Mouse (Mus musculus) central nervous system, embryonic 18 days (tissue): Measurements from ENCODE around the gene Pramel6. TPM values are rescaled to one million over a fixed set of nuclear protein-coding genes. Genes with fewer than 3 reads are reported as not detected.

Experiments
- polyA plus RNA-seq: library from polyadenylated mRNA; depleted of rRNA; stranded (reverse); fragments of >200 nt; gene quantifications from 2 replicates; pipeline ENCODE4 v1.2.3, GENCODE M21; 2012; rRNA removed

Pramel6 gene
- not detected in 2 replicates for polyA plus RNA-seq

GRCm38 (mm10) chr2:87506265-87506664 is at the start of gene Pramel6:
Pramel6 (plus strand) TSS chr2:87506565.

GRCm38 (mm10) chr2:87496993-87497392 is 9.4 kb upstream of the Pramel6 start, which contains the start of gene Pramel7:
Pramel7 (minus strand) TSS chr2:87497093.

GRCm38 (mm10) chr2:87531496-87531895 is 25.1 kb downstream of the Pramel6 start, which contains the start of gene Olfr153:
Olfr153 (plus strand) TSS chr2:87531796.

GRCm38 (mm10) chr2:87545442-87545841 is 39.1 kb downstream of the Pramel6 start, which contains the start of gene Olfr1128:
Olfr1128 (minus strand) TSS chr2:87545542.

Other genes with a start within 250 kb of the Pramel6 start
- gene Olfr1116, start 239.0 kb upstream of the Pramel6 start, polyA plus RNA-seq, result not detected in 2 replicates
- gene Olfr1118, start 199.0 kb upstream of the Pramel6 start, polyA plus RNA-seq, result not detected in 2 replicates
- not detected in 2 replicates for gene Olfr1120, start 151.8 kb upstream of the Pramel6 start, polyA plus RNA-seq
- not detected in 2 replicates for gene Olfr1121, start 136.7 kb upstream of the Pramel6 start, polyA plus RNA-seq
- not detected in 2 replicates for gene Olfr1122, start 120.7 kb upstream of the Pramel6 start, polyA plus RNA-seq
- gene Olfr1123, start 89.9 kb upstream of the Pramel6 start, polyA plus RNA-seq, result not detected in 2 replicates
- not detected in 2 replicates for gene Olfr1124, start 76.3 kb upstream of the Pramel6 start, polyA plus RNA-seq
- gene Olfr1126, start 52.6 kb upstream of the Pramel6 start, polyA plus RNA-seq, result not detected in 2 replicates
- gene Pramel7, start 9.5 kb upstream of the Pramel6 start, polyA plus RNA-seq, result not detected in 2 replicates
- not detected in 2 replicates for gene Olfr153, start 25.2 kb downstream of the Pramel6 start, polyA plus RNA-seq
- gene Olfr1128, start 39.0 kb downstream of the Pramel6 start, polyA plus RNA-seq, result not detected in 2 replicates
- not detected in 2 replicates for gene Olfr1129, start 67.3 kb downstream of the Pramel6 start, polyA plus RNA-seq
- not detected in 2 replicates for gene Olfr1130, start 99.6 kb downstream of the Pramel6 start, polyA plus RNA-seq
- gene Olfr1131, start 120.5 kb downstream of the Pramel6 start, polyA plus RNA-seq, result not detected in 2 replicates
- not detected in 2 replicates for gene Olfr1132, start 131.0 kb downstream of the Pramel6 start, polyA plus RNA-seq
- gene Olfr1133, start 140.8 kb downstream of the Pramel6 start, polyA plus RNA-seq, result not detected in 2 replicates
- not detected in 2 replicates for gene Olfr1134, start 151.9 kb downstream of the Pramel6 start, polyA plus RNA-seq
- gene Olfr1135, start 167.1 kb downstream of the Pramel6 start, polyA plus RNA-seq, result not detected in 2 replicates
- gene Olfr1136, start 187.4 kb downstream of the Pramel6 start, polyA plus RNA-seq, result not detected in 2 replicates
- gene Olfr1137, start 206.6 kb downstream of the Pramel6 start, polyA plus RNA-seq, result not detected in 2 replicates
- not detected in 2 replicates for gene Olfr1138, start 233.4 kb downstream of the Pramel6 start, polyA plus RNA-seq
- gene Olfr1140, start 237.2 kb downstream of the Pramel6 start, polyA plus RNA-seq, result 0.11 TPM in 1 of 2 replicates, not detected in the other
- gene Olfr1141, start 247.4 kb downstream of the Pramel6 start, polyA plus RNA-seq, result not detected in 2 replicates